ENCODE assay signal across 17 mouse cellular contexts in the genomic region with DNA sequence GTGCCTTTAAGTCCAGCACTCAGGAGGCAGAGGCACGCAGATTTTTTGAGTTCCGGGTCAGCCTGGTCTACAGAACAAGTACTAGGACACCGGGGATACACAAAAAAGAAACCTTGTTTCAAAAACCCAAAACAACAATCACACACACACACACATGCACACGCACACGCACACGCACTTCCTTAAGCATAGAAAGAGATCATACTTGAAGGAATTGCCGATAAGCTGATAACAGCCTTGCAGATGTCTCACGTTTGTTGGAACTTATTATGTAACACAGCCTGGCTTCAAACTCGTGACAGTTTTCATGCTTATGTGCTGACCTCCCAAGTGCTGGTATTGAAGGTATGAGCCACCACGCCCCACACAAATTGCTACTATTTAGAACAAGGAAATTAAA. TPM values are rescaled to one million over a fixed set of nuclear protein-coding genes. Genes with fewer than 3 reads are reported as not detected.
"Had no signal": no experiment of that assay in that cellular context is flagged by ENCODE, and none has a peak within 500 bp of the region (broad histone marks: within the 10 kb centered on the region; RNA-seq: fewer than 3 reads in every experiment).

No protein-coding gene starts in this region.

- H3K4me1 ChIP-seq: limb, embryonic 10.5 days had no signal

- H3K9me3 ChIP-seq: limb, embryonic 10.5 days; limb, embryonic 13.5 days; liver, embryonic 12.5 days; liver, embryonic 15.5 days; midbrain, embryonic 10.5 days; midbrain, embryonic 13.5 days; stomach, embryonic 15.5 days had no signal

- DNase-seq: kidney, adult 18-20 months; kidney, adult 9 months; kidney, postnatal 14 days; kidney, postnatal 4 days; lung, adult 2 months; thymus, postnatal 25 days had no signal

- ATAC-seq: liver, embryonic 12.5 days; midbrain, embryonic 13.5 days; midbrain, embryonic 16.5 days had no signal

- H3K36me3 ChIP-seq: limb, embryonic 10.5 days; limb, embryonic 13.5 days; liver, embryonic 12.5 days; liver, embryonic 15.5 days; midbrain, embryonic 10.5 days; midbrain, embryonic 13.5 days; stomach, embryonic 15.5 days had no signal

- H3K27ac ChIP-seq: limb, embryonic 10.5 days; limb, embryonic 13.5 days; midbrain, embryonic 10.5 days; midbrain, embryonic 13.5 days had no signal

- H3K27me3 ChIP-seq: limb, embryonic 13.5 days; liver, embryonic 15.5 days; megakaryocyte, embryonic 14.5 days; stomach, embryonic 15.5 days had no signal

- H3K4me2 ChIP-seq: limb, embryonic 13.5 days; liver, embryonic 12.5 days; liver, embryonic 15.5 days; midbrain, embryonic 13.5 days; stomach, embryonic 15.5 days had no signal

- H3K4me3 ChIP-seq: limb, embryonic 10.5 days; limb, embryonic 13.5 days; liver, embryonic 12.5 days; liver, embryonic 15.5 days; megakaryocyte, embryonic 14.5 days; midbrain, embryonic 10.5 days; midbrain, embryonic 13.5 days; myocyte; stomach, embryonic 15.5 days had no signal

- H3K9ac ChIP-seq: limb, embryonic 13.5 days; liver, embryonic 12.5 days; liver, embryonic 15.5 days; midbrain, embryonic 13.5 days; stomach, embryonic 15.5 days had no signal

RNA-seq across cellular contexts. Expression of a gene that starts 50.9 kb away (rescaled TPM):
- polyA plus RNA-seq: neural tube, embryonic 14.5 days had no signal
